ENCODE assay signal across 8 mouse cellular contexts in the genomic region with DNA sequence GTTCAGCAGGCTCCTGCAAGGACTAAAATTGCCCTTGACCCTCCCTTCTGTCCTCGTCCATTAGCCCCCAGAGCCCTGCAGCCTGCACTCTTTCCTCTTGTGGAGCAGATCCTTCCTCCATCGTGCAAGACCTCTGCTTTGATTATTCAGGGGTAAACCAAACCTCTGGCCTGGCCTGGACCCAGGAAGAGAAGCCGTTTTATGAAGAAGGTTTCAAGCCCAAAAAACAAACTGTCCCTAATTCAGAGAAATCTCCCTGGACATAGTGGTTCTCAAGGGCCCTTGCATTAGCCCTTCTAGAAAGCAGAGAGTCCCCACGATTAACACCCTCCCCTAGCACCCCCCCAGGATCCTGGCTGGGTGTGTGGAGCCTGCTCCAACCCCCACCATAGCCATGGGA.
A peak's percentile ranks its signal among the peaks of the same experiment; 100 is the strongest.
DNase-seq lines count a peak whose midpoint lies in the region; ATAC-seq and TF ChIP-seq lines count a peak whose summit lies in the region.

No protein-coding gene starts in this region.

- DNase-seq in heart, postnatal 14 days: no peak
- peak; percentile 41 for DNase-seq in hindbrain, embryonic 11.5 days (ENCODE audit: low spot score)
- peak; percentile 95 for DNase-seq in midbrain, embryonic 11.5 days (ENCODE audit: low spot score, missing footprints)
- DNase-seq in right cerebral cortex, adult 18-20 months: no peak
- no peak for DNase-seq in thymus, postnatal 4 days
- DNase-seq in cerebellum, postnatal 36 days: no peak

- H3K9ac ChIP-seq in heart, embryonic 12.5 days: peak overlapping the region; percentile 21
- H3K9ac ChIP-seq in hindbrain, embryonic 11.5 days (ENCODE audit: low read depth, low read length): peak overlapping the region; percentile 17
- H3K9ac ChIP-seq in midbrain, embryonic 11.5 days (ENCODE audit: low read length): peak overlapping the region; percentile 40; the same call in 1 of the 2 replicates

- H3K4me3 ChIP-seq in heart, embryonic 12.5 days: peak overlapping the region; percentile 43
- peak overlapping the region; percentile 33 for H3K4me3 ChIP-seq in cortical plate, adult 2 months (ENCODE audit: insufficient read depth, low read length)
- no peak overlapping the region for H3K4me3 ChIP-seq in hindbrain, embryonic 11.5 days (ENCODE audit: low read depth, low read length)
- no peak overlapping the region for H3K4me3 ChIP-seq in midbrain, embryonic 11.5 days (ENCODE audit: low read depth, low read length)

- peak overlapping the region; percentile 80 for H3K4me2 ChIP-seq in heart, embryonic 12.5 days
- H3K4me2 ChIP-seq in hindbrain, embryonic 11.5 days (replicated peaks; ENCODE audit: low read depth, low read length): peak overlapping the region; percentile 55
- peak overlapping the region; percentile 65 for H3K4me2 ChIP-seq in midbrain, embryonic 11.5 days

- no peaks in the 10 kb centered on the region for H3K9me3 ChIP-seq in heart, embryonic 12.5 days (replicated peaks)
- no peaks in the 10 kb centered on the region for H3K9me3 ChIP-seq in hindbrain, embryonic 11.5 days (ENCODE audit: control insufficient read depth, low read length)
- H3K9me3 ChIP-seq in midbrain, embryonic 11.5 days (ENCODE audit: control insufficient read depth, low read length): no peaks in the 10 kb centered on the region

- no peak for TF ChIP-seq CTCF in cortical plate, adult 2 months (IDR thresholded peaks at IDR 0.05; ENCODE audit: extremely low read depth, insufficient read depth, low read length)

- H3K27me3 ChIP-seq in heart, embryonic 12.5 days (replicated peaks): peaks cover 70% of the 10 kb centered on the region
- no peaks in the 10 kb centered on the region for H3K27me3 ChIP-seq in hindbrain, embryonic 11.5 days (ENCODE audit: control insufficient read depth, insufficient read depth, low read length)
- peaks cover 5% of the 10 kb centered on the region; the same call in 1 of the 2 replicates for H3K27me3 ChIP-seq in midbrain, embryonic 11.5 days (ENCODE audit: control insufficient read depth, insufficient read depth, low read length)

- 0 out of 2 replicates have a peak overlapping the region, but pooled peaks have one; percentile 3 for H3K27ac ChIP-seq in heart, embryonic 12.5 days (ENCODE audit: poor library complexity, severe bottlenecking)
- no peak overlapping the region for H3K27ac ChIP-seq in cortical plate, adult 2 months (ENCODE audit: insufficient read depth, low read length)
- H3K27ac ChIP-seq in hindbrain, embryonic 11.5 days (ENCODE audit: low read depth, low read length): peak overlapping the region; percentile 97
- H3K27ac ChIP-seq in midbrain, embryonic 11.5 days (ENCODE audit: low read depth, low read length): peak overlapping the region; percentile 98

- no peak for TF ChIP-seq POLR2A in cortical plate, adult 2 months (IDR thresholded peaks at IDR 0.05; ENCODE audit: extremely low read depth, insufficient read depth, low read length)

- WGBS in heart, embryonic 12.5 days: 21% methylated on average over 4 of the region's 4 CpGs
- 7% methylated on average over 4 of the region's 4 CpGs for WGBS in hindbrain, embryonic 11.5 days
- WGBS in midbrain, embryonic 11.5 days: 1% methylated on average over 4 of the region's 4 CpGs

- no peaks in the 10 kb centered on the region for H3K36me3 ChIP-seq in heart, embryonic 12.5 days
- no peaks in the 10 kb centered on the region for H3K36me3 ChIP-seq in hindbrain, embryonic 11.5 days (ENCODE audit: control insufficient read depth, insufficient read depth, low read length)
- H3K36me3 ChIP-seq in midbrain, embryonic 11.5 days (ENCODE audit: control insufficient read depth, insufficient read depth, low read length): no peaks in the 10 kb centered on the region

- intact Hi-C loops in heart, postnatal 14 days (cut with DNase I): no loop called here

- peaks cover 18% of the 10 kb centered on the region for H3K4me1 ChIP-seq in heart, embryonic 12.5 days (replicated peaks)
- peaks cover 7% of the 10 kb centered on the region for H3K4me1 ChIP-seq in cortical plate, adult 2 months (ENCODE audit: control insufficient read depth, insufficient read depth, low read length)
- peaks cover 21% of the 10 kb centered on the region for H3K4me1 ChIP-seq in hindbrain, embryonic 11.5 days (replicated peaks; ENCODE audit: control insufficient read depth, insufficient read depth, low read length)
- H3K4me1 ChIP-seq in midbrain, embryonic 11.5 days (ENCODE audit: control insufficient read depth, insufficient read depth, low read length): peaks cover 56% of the 10 kb centered on the region

- no peak for ATAC-seq in heart, embryonic 12.5 days (ENCODE audit: insufficient number of reproducible peaks, low FRiP score)
- ATAC-seq in hindbrain, embryonic 11.5 days (ENCODE audit: low FRiP score): peak; percentile 39; the same call in 1 of the 2 replicates
- ATAC-seq in midbrain, embryonic 11.5 days (ENCODE audit: low FRiP score): peak; percentile 38

Comparison
In these comparisons a context has a peak if more than half of its experiments do, and no peak if none do; other contexts are left out.
1. H3K4me3 ChIP-seq: peak in heart, embryonic 12.5 days (single experiment) and cortical plate, adult 2 months (single experiment); none in hindbrain, embryonic 11.5 days (single experiment) and midbrain, embryonic 11.5 days (single experiment).
2. DNase-seq: peak in hindbrain, embryonic 11.5 days (single experiment) and midbrain, embryonic 11.5 days (single experiment); none in heart, postnatal 14 days (0 of 2), right cerebral cortex, adult 18-20 months (single experiment), thymus, postnatal 4 days (single experiment) and cerebellum, postnatal 36 days (0 of 2).
3. Peak in every context shown above with its lines, with median percentiles within 50 percentile points of each other: H3K4me2 ChIP-seq and H3K9ac ChIP-seq.